Mouse (Mus musculus): ENCODE results near the gene Akap11. TPM values are rescaled to one million over a fixed set of nuclear protein-coding genes. Genes with fewer than 3 reads are reported as not detected.
A peak's percentile ranks its signal among the peaks of the same experiment; 100 is the strongest.

Gene Akap11
- polyA plus RNA-seq, 1 experiment from 2014 or later, result 34.5 TPM

DNA sequence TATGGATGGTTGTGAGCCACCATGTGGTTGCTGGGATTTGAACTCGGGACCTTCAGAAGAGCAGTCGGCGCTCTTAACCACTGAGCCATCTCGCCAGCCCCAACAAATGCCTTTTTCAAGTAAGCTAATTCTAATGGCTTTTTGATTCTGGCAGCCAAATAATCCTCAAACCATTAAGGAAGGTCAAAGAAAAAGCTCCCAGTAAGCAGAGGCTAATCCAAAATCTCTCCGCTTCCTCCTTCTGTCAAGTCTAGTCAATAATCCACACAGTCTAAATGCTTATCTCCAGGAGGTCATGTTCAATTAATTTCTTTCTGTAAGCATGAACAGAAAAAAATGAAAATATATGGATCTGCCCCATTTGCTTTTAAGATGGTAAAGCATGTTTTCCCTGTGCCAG lies 2.0 kb downstream of the Akap11 start:
- WGBS, result 94% methylated on average over 5 of the region's 5 CpGs
- Histone ChIP-seq H3K27me3 (ENCODE audit: control insufficient read depth, insufficient read depth, low read length) (no peaks in the 10 kb centered on the region), H3K27ac (no peak overlapping the region), H3K4me1 (replicated peaks; ENCODE audit: control insufficient read depth, insufficient read depth, low read length) (peaks cover 42% of the 10 kb centered on the region), H3K9me3 (ENCODE audit: control insufficient read depth, low read length) (no peaks in the 10 kb centered on the region), H3K36me3 (replicated peaks; ENCODE audit: control insufficient read depth, insufficient read depth) (no peaks in the 10 kb centered on the region), H3K9ac (no peak overlapping the region), H3K4me2 (replicated peaks) (peak overlapping the region; percentile 69), H3K4me3 (replicated peaks; ENCODE audit: low read length) (no peak overlapping the region)
- DNase-seq (ENCODE audit: low spot score) (no peak), ATAC-seq (ENCODE audit: low FRiP score) (no peak)

DNA sequence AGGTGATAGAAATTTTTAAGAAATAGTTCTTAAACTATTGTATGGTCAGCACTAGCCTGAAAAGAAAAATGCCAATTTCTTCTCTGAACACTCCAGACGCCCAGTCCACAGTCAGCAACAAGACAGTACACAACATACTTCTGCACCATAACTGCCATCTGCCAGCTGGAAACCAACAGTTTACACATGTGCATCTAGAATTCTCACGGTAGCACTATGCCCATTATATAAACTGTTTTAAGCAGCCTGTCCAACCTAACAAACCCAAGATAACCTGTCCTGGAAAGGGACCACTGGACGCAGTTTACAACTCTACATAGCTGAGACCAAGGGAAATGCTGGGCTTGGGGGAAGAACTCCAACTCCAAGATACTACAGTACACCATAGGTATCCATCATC lies 2.9 kb downstream of the Akap11 start:
- peaks cover 44% of the 10 kb centered on the region for H3K4me1 ChIP-seq (replicated peaks; ENCODE audit: control insufficient read depth, insufficient read depth, low read length)
- H3K9ac ChIP-seq, result no peak overlapping the region
- H3K27me3 ChIP-seq (ENCODE audit: control insufficient read depth, insufficient read depth, low read length), result no peaks in the 10 kb centered on the region
- ATAC-seq (ENCODE audit: low FRiP score) (no peak), DNase-seq (ENCODE audit: low spot score) (no peak)
- no peaks in the 10 kb centered on the region for H3K36me3 ChIP-seq (replicated peaks; ENCODE audit: control insufficient read depth, insufficient read depth)
- no peak overlapping the region for H3K4me3 ChIP-seq (replicated peaks; ENCODE audit: low read length)
- H3K9me3 ChIP-seq (ENCODE audit: control insufficient read depth, low read length), result no peaks in the 10 kb centered on the region
- H3K4me2 ChIP-seq (replicated peaks), result no peak overlapping the region
- 89% methylated on average over 3 of the region's 3 CpGs for WGBS
- no peak overlapping the region for H3K27ac ChIP-seq

DNA sequence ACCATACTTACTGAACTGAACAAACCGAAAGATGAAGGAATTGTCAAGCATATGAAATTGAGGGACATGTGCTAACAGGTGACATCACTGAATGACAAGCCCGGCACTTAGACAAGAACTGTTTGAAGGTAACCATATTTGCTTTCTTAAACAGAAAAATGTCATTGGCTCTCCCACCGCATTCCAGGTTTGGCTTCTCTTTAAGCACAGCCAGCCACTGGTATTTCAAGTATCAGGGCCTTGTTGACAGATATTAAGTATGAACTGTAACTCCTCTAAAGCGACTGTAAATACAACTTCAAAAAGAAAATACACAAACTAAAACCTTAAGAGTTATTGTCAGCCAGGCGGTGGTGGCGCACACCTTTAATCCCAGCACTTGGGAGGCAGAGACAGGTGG lies 4.3 kb downstream of the Akap11 start:
- H3K27me3 ChIP-seq (ENCODE audit: control insufficient read depth, insufficient read depth, low read length), result no peaks in the 10 kb centered on the region
- H3K4me2 ChIP-seq (replicated peaks), result no peak overlapping the region
- no peak overlapping the region for H3K9ac ChIP-seq
- ATAC-seq (ENCODE audit: low FRiP score) (no peak), DNase-seq (ENCODE audit: low spot score) (no peak)
- H3K4me3 ChIP-seq (replicated peaks; ENCODE audit: low read length), result no peak overlapping the region
- no peak overlapping the region for H3K27ac ChIP-seq
- WGBS, result 95% methylated on average over 6 of the region's 6 CpGs
- no peaks in the 10 kb centered on the region for H3K36me3 ChIP-seq (replicated peaks; ENCODE audit: control insufficient read depth, insufficient read depth)
- no peaks in the 10 kb centered on the region for H3K9me3 ChIP-seq (ENCODE audit: control insufficient read depth, low read length)
- peaks cover 42% of the 10 kb centered on the region for H3K4me1 ChIP-seq (replicated peaks; ENCODE audit: control insufficient read depth, insufficient read depth, low read length)

DNA sequence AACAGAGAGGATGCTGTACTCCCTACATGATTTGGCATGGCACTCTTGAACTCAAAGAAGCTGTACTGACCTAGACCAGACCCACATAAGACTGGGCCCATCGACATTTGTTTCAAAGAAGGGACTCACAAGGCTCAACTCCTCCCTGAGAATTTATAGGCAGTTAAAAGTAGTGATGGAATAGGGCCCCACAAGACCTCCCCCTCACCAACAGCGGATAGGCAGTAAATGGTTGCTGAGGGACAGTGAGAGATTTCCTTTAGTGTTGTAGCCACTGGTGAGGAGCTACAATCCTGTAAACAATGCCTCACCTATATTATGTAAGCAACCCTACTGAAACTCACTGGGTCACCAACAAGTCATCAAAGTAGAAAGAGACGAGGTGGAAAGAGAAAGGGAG lies 6.4 kb downstream of the Akap11 start:
- 78% methylated on average over 3 of the region's 3 CpGs for WGBS

DNA sequence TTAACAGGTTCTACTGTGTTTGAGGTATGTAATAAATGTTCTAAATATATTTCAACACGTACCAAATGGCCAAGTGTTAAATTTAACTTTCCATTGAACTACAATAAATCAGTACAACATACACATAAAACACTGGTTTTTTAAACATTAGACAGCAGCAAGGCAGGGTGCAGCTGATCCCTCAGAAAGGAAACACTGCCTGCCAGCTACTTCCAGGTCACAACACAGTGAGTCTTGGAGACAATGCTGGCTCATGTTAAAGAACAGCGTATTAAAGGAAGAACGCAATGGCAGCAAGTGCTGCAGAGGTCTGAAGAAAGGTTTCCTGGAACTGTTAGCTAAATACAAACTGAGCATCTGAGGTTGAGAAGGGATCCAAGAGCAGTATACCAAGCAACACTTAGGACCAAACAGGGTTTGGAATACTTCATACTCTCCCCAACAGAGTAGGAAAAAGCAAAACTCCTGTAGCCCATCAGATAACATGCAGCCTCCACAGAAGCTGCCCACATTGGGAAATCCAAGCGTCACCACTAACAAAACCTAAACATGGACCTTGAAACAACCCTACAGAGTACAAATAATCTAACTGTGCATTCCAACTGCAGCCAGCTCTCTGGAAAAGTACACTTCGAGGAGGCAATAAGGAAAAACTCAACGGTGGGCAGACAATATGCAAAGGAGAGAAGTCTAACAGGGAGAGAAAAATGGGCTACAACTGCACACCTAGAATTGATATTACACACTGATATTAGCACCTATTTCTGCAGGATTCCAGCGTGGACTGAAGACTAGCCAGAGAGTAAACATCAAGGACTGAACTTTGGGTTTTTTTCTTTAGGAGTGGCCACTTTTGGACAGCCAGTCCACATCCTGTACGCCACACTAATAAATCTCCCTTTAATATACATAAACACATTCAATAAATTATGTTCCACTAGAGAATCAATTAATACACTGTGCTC lies 7.9 kb downstream of the Akap11 start:
- Histone ChIP-seq H3K36me3 (replicated peaks; ENCODE audit: control insufficient read depth, insufficient read depth) (no peaks in the 10 kb centered on the region), H3K9ac (no peak overlapping the region), H3K27ac (no peak overlapping the region), H3K27me3 (ENCODE audit: control insufficient read depth, insufficient read depth, low read length) (no peaks in the 10 kb centered on the region), H3K4me2 (replicated peaks) (no peak overlapping the region), H3K4me3 (replicated peaks; ENCODE audit: low read length) (no peak overlapping the region), H3K4me1 (replicated peaks; ENCODE audit: control insufficient read depth, insufficient read depth, low read length) (peaks cover 22% of the 10 kb centered on the region), H3K9me3 (ENCODE audit: control insufficient read depth, low read length) (no peaks in the 10 kb centered on the region)
- DNase-seq (ENCODE audit: low spot score) (no peak), ATAC-seq (ENCODE audit: low FRiP score) (no peak)
- WGBS, result 88% methylated on average over 8 of the region's 8 CpGs

More for the DNA sequence above, 6.4 kb downstream of the Akap11 start:
- DNase-seq (ENCODE audit: low spot score), result no peak
- Histone ChIP-seq H3K27ac (no peak overlapping the region), H3K9ac (no peak overlapping the region), H3K4me2 (replicated peaks) (no peak overlapping the region), H3K4me3 (replicated peaks; ENCODE audit: low read length) (no peak overlapping the region), H3K27me3 (ENCODE audit: control insufficient read depth, insufficient read depth, low read length) (no peaks in the 10 kb centered on the region), H3K4me1 (replicated peaks; ENCODE audit: control insufficient read depth, insufficient read depth, low read length) (peaks cover 35% of the 10 kb centered on the region), H3K36me3 (replicated peaks; ENCODE audit: control insufficient read depth, insufficient read depth) (no peaks in the 10 kb centered on the region), H3K9me3 (ENCODE audit: control insufficient read depth, low read length) (no peaks in the 10 kb centered on the region)
- ATAC-seq (ENCODE audit: low FRiP score), result no peak

DNA sequence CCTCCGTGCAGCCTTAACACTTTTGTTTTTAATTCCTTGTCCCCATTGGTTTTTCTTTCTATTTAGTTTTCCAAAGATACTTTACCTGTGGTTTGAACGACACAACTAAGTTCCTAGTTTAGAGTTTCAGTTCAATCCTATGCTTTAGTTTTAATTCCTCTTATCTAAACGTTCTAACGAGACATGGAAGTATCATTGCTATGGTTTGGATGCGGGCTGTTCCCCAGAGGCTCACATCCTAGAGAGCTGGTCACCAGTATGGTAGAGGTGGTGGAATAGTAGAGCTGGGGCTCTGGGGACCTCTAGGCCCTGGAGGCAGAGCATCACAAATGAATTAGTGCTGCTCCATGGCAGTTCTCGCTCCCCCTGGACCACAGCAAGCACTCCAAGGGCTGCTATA lies 9.7 kb downstream of the Akap11 start:
- Histone ChIP-seq H3K27ac (no peak overlapping the region), H3K4me1 (replicated peaks; ENCODE audit: control insufficient read depth, insufficient read depth, low read length) (peaks cover 14% of the 10 kb centered on the region), H3K27me3 (ENCODE audit: control insufficient read depth, insufficient read depth, low read length) (no peaks in the 10 kb centered on the region), H3K4me2 (replicated peaks) (no peak overlapping the region), H3K9me3 (ENCODE audit: control insufficient read depth, low read length) (no peaks in the 10 kb centered on the region), H3K36me3 (replicated peaks; ENCODE audit: control insufficient read depth, insufficient read depth) (0 out of 2 replicates have a peak, but pooled peaks cover under 1% of the 10 kb centered on the region), H3K9ac (no peak overlapping the region), H3K4me3 (replicated peaks; ENCODE audit: low read length) (no peak overlapping the region)
- ATAC-seq (ENCODE audit: low FRiP score) (no peak), DNase-seq (ENCODE audit: low spot score) (no peak)
- 73% methylated on average over 6 of the region's 6 CpGs for WGBS

DNA sequence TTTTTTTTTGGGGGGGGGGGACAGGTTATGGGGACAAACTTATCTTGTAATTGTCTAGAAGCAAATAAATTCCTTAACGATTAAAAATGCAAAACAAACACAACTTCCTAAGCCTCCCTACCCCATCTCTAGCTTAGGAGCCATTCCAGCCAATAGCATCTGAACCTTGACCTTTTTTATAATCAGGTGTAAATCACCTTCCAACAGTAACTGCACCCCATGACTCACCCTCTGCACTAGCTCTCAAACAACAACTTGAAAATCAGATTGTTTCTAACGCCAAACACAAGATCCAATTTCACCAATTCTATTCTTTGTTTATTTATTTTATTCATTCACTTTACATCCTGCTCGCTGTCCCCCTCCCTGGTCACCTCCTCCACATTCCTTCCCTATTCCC lies 10.1 kb downstream of the Akap11 start:
- Histone ChIP-seq H3K9ac (no peak overlapping the region), H3K4me1 (replicated peaks; ENCODE audit: control insufficient read depth, insufficient read depth, low read length) (peaks cover 11% of the 10 kb centered on the region), H3K27ac (no peak overlapping the region), H3K27me3 (ENCODE audit: control insufficient read depth, insufficient read depth, low read length) (no peaks in the 10 kb centered on the region), H3K36me3 (replicated peaks; ENCODE audit: control insufficient read depth, insufficient read depth) (peaks cover 5% of the 10 kb centered on the region; the same call in 1 of the 2 replicates), H3K9me3 (ENCODE audit: control insufficient read depth, low read length) (no peaks in the 10 kb centered on the region), H3K4me2 (replicated peaks) (no peak overlapping the region), H3K4me3 (replicated peaks; ENCODE audit: low read length) (no peak overlapping the region)
- DNase-seq (ENCODE audit: low spot score) (no peak), ATAC-seq (ENCODE audit: low FRiP score) (no peak)
- 86% methylated on average over 3 of the region's 3 CpGs for WGBS

DNA sequence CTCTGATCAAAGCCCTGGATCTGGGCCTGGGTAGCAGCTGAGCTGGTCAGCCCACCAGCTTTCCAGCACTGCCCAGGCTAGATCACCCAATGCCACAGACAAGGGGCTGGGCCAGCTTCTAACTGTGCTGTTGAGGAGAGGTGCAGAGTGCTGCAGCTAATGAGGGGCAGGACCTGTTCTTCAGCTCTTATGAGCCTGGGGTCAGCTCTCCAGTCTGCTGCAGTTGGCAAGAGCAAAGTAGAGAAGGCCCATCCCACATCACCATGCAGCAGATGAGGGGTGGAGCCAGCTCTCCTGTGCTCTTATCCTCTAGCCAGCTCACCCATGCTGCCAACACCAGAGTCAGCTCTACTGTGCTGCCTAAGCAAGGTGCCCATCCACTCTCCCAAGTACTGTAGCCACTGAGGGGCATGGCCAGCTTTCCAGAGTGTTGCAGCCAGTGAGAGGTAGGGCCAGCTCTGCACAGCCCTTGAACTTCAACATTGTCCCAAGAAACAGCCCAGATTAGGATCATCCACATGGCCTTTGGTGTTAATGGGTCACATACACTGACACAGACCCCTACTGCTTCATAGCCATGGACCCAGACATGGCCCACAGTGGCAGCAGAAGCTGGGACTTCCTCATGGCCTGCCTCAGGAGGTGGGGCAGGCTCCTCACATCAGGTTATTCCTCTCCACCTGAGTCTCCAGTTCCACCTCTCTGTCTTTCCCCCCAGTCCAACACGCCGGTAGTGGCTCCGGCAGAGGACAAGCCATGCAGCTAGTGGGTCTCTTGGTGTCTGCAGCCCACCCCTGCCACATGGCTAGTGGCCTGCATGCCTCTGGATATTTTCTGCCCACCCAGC lies 10.8 kb downstream of the Akap11 start:
- H3K27me3 ChIP-seq (ENCODE audit: control insufficient read depth, insufficient read depth, low read length), result no peaks in the 10 kb centered on the region
- DNase-seq (ENCODE audit: low spot score), result no peak
- peaks cover 7% of the 10 kb centered on the region; the same call in 1 of the 2 replicates for H3K4me1 ChIP-seq (replicated peaks; ENCODE audit: control insufficient read depth, insufficient read depth, low read length)
- peaks cover 9% of the 10 kb centered on the region; the same call in 1 of the 2 replicates for H3K36me3 ChIP-seq (replicated peaks; ENCODE audit: control insufficient read depth, insufficient read depth)
- ATAC-seq (ENCODE audit: low FRiP score), result no peak
- H3K4me3 ChIP-seq (replicated peaks; ENCODE audit: low read length), result no peak overlapping the region
- 89% methylated on average over 3 of the region's 3 CpGs for WGBS
- no peak overlapping the region for H3K9ac ChIP-seq
- no peaks in the 10 kb centered on the region for H3K9me3 ChIP-seq (ENCODE audit: control insufficient read depth, low read length)
- H3K27ac ChIP-seq, result no peak overlapping the region
- no peak overlapping the region for H3K4me2 ChIP-seq (replicated peaks)

DNA sequence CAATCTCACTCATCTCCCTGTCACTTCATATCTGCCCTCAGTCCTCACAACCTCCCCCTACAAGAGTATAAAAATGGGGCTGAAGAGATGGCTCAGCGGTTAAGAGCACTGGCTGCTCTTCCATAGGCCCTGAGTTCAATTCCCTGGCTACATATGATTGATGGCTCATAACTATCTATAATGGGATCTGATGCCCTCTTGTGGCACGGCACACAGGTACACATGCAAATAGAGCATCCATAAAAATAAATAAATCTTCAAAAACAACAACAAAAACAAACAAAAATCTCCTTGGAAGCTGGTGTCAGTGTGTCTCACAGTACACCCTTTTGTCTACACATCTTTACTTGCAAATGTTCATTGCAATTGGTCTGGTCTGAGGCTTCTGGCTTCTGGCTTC lies 11.5 kb downstream of the Akap11 start:
- no peak overlapping the region for H3K4me2 ChIP-seq (replicated peaks)
- DNase-seq (ENCODE audit: low spot score) (no peak), ATAC-seq (ENCODE audit: low FRiP score) (no peak)
- 84% methylated on average over 2 of the region's 2 CpGs for WGBS
- H3K9ac ChIP-seq, result no peak overlapping the region
- H3K36me3 ChIP-seq (replicated peaks; ENCODE audit: control insufficient read depth, insufficient read depth), result peaks cover 15% of the 10 kb centered on the region
- no peak overlapping the region for H3K4me3 ChIP-seq (replicated peaks; ENCODE audit: low read length)
- H3K27me3 ChIP-seq (ENCODE audit: control insufficient read depth, insufficient read depth, low read length), result no peaks in the 10 kb centered on the region
- peaks cover 3% of the 10 kb centered on the region; the same call in 1 of the 2 replicates for H3K4me1 ChIP-seq (replicated peaks; ENCODE audit: control insufficient read depth, insufficient read depth, low read length)
- no peak overlapping the region for H3K27ac ChIP-seq
- no peaks in the 10 kb centered on the region for H3K9me3 ChIP-seq (ENCODE audit: control insufficient read depth, low read length)
